Mouse (Mus musculus) cerebral cortex, adult 2 months (tissue): ENCODE measurements around the gene Wdr45.

ENCODE experiments used
- WGBS: fragments of 180-500 bp; shearing (Covaris S2); methylation state at CpG from one replicate; pipeline ENCODE4 v1.1.7; 2018; 5-methylcytosine and 5-hydroxymethylcytosine counted together

Wdr45 gene

GRCm38 (mm10) chrX:7714135-7714899 is at the start of gene Wdr45:
Gene Wdr45 (plus strand): TSS chrX:7714333.
- 10% methylated on average over 45 of the region's 60 CpGs for WGBS

GRCm38 (mm10) chrX:7664791-7665190 is 49.3 kb upstream of the Wdr45 start:
- 86% methylated on average over 11 of the region's 11 CpGs for WGBS

- 79% methylated on average over 21 of the region's 21 CpGs for whole genome bisulfite sequencing
Measured at GRCm38 (mm10) chrX:7665739-7666502, 48.2 kb upstream of the Wdr45 start.

DNA sequence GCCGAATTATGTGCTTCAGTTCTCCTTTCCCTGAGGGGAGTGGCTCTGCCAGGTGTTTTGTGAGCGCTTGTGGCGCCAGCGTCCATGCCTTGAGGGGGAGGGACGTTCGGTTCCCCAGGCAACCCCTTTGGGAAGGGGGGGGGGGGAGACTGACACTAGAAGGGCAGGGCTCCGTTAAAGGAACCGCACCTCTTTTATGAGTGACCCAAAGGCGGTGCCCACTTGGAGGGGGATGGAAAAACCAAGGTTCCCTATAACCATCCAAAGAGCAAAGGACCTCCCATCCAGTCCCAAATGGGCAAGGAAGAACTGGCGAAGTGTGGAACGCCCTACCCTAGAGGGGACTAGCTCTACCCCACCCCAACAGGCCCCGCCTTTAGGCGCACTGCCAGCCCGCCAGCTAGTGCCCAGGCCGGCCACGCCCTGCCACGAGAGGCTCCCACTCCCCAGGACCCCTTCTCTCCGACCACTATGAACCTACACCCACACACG is 43.7 kb upstream of the Wdr45 start:
- WGBS, result 13% methylated on average over 18 of the region's 19 CpGs

DNA sequence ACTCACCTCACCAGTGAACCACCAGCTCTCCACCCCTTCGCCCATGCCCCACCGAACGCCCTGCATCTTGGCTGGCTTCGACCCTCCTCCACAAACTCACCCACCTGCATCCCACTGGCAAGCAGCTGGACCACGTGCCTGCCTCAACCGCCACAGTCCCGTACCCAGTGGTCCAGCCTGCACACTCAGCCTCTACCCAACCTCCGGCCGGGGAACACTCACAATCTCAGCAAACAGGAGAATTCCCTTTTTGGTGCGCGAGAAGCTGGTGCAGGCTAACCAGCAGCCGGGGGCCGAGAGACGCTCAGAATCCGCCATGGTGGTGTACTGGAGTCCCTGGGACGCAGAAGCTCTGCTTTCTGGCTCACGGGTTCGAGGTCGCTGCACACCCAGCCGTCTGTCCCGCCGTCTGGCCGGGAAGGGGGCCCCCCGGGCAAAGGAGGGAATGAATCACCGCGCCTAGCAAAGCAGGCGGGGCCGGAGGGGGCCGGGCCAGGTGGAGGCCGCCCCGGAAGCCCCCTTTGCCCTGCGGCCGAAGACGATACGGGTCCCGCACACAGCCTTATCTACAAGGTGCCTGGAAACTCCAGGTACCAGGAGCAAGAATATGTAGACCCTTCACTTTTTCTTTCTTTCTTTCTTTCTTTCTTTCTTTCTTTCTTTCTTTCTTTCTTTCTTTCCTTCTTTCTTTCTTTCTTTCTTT is 43.1 kb upstream of the Wdr45 start, which contains the start of gene Plp2:
Gene Plp2, minus strand, starts transcription at position 470 of the 703 bp plus-strand sequence.
- WGBS, result 5% methylated on average over 35 of the region's 36 CpGs

DNA sequence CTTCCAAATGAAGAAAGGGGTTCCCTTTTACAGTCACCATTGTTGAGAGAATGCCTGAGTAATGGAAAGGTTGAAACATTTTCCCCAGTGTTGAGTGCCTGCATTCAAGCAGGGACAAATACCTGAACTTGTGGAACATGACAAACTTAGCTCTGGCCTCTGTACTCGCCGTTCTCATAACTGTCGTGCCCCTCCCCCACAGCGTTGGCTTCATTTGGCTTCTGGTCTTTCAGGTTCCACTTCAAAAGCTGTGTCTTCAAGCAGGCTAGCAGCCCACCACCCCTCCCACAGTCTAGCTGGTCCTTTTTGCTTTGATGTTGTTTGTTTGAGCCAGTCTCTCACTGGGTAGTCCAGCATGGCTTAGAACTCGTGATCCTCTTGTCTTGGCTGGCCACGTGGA is 41.4 kb upstream of the Wdr45 start:
- 66% methylated on average over 6 of the region's 6 CpGs for WGBS

GRCm38 (mm10) chrX:7673578-7674281 is 40.4 kb upstream of the Wdr45 start:
- WGBS, result 44% methylated on average over 11 of the region's 12 CpGs

GRCm38 (mm10) chrX:7674284-7675000 is 39.7 kb upstream of the Wdr45 start:
- 17% methylated on average over 28 of the region's 28 CpGs for WGBS

DNA sequence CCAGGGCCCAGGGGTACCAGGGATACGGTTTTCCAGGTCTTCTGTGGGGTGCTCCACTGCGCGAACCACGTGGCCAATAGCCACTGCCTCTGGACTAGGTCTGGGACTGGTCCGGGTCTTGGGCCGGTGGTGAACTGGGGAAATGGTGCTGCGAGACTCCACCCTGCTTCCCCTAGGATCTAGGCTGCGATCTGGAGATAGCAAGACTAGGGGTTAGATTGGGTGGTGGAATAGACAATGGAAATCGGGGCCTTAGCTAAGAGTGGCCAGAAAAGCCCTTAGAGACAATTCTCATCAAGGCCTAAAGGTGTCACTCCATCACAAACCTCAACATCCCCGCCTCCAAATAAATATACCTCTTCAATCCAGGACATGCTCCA is 39.1 kb upstream of the Wdr45 start:
- 46% methylated on average over 10 of the region's 10 CpGs for WGBS

- 21% methylated on average over 3 of the region's 3 CpGs for WGBS
Measured at GRCm38 (mm10) chrX:7678986-7679385, 35.1 kb upstream of the Wdr45 start.

DNA sequence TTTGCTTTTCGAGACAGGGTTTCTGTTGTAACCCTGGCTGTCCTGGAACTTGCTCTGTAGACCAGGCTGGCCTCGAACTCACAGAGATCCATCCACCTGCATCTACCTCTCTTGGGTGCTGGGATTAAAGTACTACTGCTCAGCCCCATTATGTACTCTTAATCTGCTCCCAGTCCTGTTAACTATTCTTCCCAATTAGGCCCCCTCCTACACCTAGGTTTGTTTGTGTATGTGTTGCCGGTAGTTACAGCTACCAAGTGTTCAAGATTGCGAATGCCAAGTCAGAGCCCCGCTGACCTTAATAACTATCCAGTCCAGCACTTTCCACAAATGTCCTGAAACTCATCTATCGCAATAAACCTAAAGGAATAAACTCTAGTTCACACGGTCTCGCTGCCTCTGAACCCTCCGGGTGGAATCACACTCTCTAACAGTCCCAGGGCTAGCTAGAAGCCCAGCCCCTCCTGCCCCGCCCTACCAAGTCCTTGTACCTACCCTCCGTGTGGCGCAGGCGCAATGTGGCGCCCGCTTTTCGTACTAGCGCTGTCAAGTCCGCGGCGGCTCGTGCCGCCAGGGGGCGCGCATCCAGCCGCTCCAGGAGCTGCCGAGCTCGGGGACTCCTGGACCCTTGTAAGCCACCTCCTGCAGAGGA is 34.6 kb upstream of the Wdr45 start:
- WGBS, result 6% methylated on average over 27 of the region's 27 CpGs

DNA sequence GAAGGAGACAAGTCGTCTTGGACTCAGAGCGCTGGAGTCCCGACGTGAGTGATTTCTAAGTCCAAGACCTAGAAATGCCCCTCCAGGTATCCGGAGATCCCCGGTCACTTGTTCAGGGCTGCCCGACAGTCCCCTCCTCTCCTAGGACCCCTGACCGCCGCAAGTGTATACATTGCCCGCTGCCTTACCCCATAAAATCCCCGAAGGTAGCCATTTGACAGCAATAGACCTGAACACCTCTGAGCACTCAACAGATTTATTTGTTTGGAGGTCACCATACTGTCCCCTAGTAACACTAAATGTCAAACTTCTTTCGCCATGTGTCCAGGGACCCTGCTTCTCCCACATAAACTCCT is 34.1 kb upstream of the Wdr45 start:
- 13% methylated on average over 12 of the region's 12 CpGs for WGBS

DNA sequence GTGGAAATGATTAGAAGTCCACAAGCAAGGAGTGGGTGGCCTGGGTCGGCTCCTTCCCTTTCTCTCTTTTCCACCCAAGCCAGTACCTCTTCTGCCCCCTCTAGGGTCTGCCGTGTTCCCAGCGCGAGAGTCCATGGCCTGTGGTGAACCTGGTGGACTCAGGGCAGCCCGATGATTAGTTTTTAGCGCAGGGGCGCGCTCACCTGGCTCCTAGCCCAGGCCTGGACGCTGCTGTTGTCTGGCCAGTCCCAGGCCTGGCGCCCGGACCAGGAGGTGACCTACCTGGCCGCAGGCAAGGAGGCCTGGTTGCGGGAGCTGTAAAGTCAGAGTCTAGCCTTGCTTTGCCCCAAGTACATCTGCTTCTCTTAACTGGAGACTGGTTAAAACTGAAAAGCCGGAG is 33.3 kb upstream of the Wdr45 start, which contains the start of gene Magix:
Gene Magix, minus strand, starts transcription at position 388 of the 400 bp plus-strand sequence.
- 52% methylated on average over 14 of the region's 14 CpGs for WGBS

GRCm38 (mm10) chrX:7688321-7688720 is 25.8 kb upstream of the Wdr45 start:
- 96% methylated on average over 2 of the region's 2 CpGs for WGBS

GRCm38 (mm10) chrX:7690486-7690885 is 23.6 kb upstream of the Wdr45 start:
- WGBS, result 81% methylated on average over 3 of the region's 3 CpGs

DNA sequence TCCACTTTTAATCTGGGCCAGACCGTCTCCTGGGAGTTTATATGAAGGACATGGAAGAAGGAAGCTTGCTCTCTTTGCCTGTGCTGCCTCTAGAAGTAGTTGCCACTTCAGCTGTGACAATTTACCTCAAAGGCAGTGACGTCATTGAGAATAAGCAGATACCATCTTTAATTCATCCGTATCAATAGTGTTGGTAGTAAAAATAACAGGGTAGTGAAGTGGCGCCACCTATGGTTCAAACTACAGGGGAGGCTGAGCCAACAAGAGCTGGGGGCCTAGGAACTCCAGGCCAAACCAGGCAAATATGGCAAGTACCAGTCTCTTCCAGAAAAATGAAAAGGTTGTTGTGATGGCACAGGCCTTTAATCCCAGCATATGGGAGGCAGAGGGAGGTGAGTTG is 21.3 kb upstream of the Wdr45 start:
- WGBS, result 26% methylated on average over 4 of the region's 4 CpGs

- 37% methylated on average over 6 of the region's 6 CpGs for WGBS
Measured at GRCm38 (mm10) chrX:7696520-7696919, 17.6 kb upstream of the Wdr45 start.

DNA sequence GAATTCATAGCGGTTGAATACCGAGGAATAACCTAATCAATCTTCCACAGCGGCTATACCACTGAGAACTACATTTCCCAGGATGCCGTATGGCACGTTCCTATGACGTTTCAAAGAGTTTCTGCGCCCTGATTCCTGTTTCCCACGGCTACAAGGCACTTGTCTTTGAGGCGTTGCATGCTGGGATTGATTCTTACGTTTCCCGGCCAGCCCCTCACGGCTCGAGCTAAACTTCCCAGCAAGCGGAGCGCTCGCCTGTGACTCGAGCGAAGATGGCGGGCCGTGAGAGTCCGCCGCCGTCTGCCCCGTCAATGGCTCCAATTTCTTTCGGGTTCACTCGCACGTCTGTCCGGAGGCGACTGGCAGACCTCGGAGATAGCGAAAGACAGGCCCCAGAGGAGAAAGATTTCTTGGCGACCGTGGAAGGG is 17.2 kb upstream of the Wdr45 start, which contains the start of gene Gpkow:
Gene Gpkow, plus strand, starts transcription at position 178 of the 428 bp plus-strand sequence.
- 4% methylated on average over 33 of the region's 33 CpGs for WGBS

- 21% methylated on average over 6 of the region's 12 CpGs for WGBS
Measured at GRCm38 (mm10) chrX:7713764-7714134, 384 bp upstream of the Wdr45 start.

- WGBS, result 36% methylated on average over 1 of the region's 1 CpGs
Measured at GRCm38 (mm10) chrX:7716058-7716457, 1.9 kb downstream of the Wdr45 start.
